Mouse (Mus musculus) megakaryocyte-erythroid progenitor cell, adult 5-6 weeks (primary cell): ENCODE measurements at regions not wholly inside any gene's neighbourhood (a gene's known extent, or its start where the extent isn't known, plus 50 kb on each side); places are given as distances from the start of the nearest gene placed in this dataset.
A peak's percentile ranks its signal among the peaks of the same experiment; 100 is the strongest.

ENCODE experiments used
- ATAC-seq: replicated peaks from 2 replicates; pipeline ENCODE4 v1.8.0; 2016; ENCODE audit warnings: mild to moderate bottlenecking, inconsistent platforms; ENCODE audit not compliant: severe bottlenecking, poor library complexity, low FRiP score, low TSS enrichment

- ATAC-seq, result no peak
Measured at GRCm38 (mm10) chr17:84110000-84110695, 77.6 kb downstream of the Zfp36l2 start.

DNA sequence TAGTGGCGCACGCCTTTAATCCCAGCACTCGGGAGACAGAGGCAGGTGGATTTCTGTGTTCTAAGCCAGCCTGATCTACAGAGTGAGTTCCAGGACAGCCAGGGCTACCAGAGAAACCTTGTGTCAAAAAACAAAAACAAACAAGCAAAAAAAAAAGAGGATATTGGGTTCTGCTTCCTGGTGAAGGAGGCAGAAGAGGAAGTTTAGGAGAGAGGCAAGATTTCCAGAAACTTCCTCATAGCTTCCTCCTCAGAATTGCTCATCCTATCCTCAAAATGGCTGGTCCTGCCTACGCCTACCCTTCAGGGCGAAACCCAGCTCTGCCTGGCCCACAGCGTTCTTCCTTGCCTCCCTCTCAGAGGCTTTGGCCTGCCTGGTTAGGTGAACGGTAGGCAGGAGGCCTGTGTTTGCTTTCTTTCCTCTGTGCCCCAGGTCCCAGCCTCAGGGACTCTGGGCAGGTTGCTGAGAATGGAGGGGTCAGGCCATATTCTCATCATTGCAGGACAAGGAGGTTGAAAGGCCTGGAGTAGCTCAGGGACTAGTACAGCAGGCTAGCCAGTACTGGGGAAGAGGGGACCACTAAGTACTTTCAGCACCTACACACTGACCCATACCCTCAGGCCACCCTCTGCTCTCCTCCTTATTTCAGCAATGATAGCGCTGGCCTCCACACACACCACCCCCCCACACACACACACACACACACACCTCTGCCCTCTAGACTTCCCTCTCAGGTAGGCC lies 79.6 kb downstream of the Zfp36l2 start:
- ATAC-seq, result no peak

DNA sequence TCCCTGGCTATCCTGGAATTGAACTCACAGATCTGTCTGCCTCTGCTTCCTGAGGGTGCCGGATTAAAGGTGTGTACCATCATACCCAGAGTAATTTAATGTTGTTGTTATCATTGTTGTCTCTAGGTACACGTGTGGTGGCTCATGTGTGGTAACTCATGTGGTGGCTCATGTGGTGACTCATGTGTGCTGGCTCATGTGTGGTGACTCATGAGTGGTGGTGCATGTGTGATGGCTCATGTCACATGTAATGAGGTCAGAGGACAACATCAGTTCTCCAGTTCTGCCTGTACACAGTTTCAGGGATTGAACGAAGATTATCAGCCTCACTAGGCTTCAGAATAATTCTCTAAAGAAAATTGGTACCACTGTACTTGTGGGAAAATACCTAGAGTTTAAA lies 80.2 kb downstream of the Zfp36l2 start:
- no peak for ATAC-seq

GRCm38 (mm10) chr17:84104242-84104641 lies 83.5 kb downstream of the Zfp36l2 start:
- ATAC-seq, result peak; percentile 28; the same call in 1 of the 2 replicates

GRCm38 (mm10) chr17:84103344-84103743 lies 84.4 kb downstream of the Zfp36l2 start:
- ATAC-seq, result no peak

DNA sequence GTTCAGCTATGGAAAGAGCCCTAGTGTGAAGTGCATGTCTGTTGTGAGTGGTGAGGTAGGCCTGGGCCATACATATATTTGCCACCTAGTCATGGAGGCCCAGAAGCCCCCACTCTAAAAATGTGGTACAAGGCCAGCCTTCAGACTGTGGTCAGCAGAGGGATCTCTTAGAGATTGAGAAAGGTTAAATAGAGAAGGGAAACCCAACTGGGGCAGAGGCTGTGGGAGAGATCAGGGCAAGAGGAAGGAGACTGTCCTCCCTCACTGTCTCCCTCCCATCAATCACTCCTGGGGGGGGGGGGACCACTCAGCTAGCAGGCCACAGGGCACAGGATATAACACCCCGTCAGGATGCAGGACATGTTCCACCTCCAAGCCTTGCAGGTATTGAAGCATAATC lies 86.1 kb downstream of the Zfp36l2 start:
- no peak for ATAC-seq

- no peak for ATAC-seq
Measured at GRCm38 (mm10) chr17:84100523-84100922, 87.2 kb downstream of the Zfp36l2 start.

GRCm38 (mm10) chr17:84099737-84100136 lies 88.0 kb downstream of the Zfp36l2 start:
- no peak for ATAC-seq

- no peak for ATAC-seq
Measured at GRCm38 (mm10) chr17:84097871-84098430, 89.8 kb downstream of the Zfp36l2 start.

GRCm38 (mm10) chr17:84097286-84097685 lies 90.5 kb downstream of the Zfp36l2 start:
- no peak for ATAC-seq

GRCm38 (mm10) chr17:84096345-84097260 lies 91.1 kb downstream of the Zfp36l2 start:
- peak; percentile 34; the same call in 1 of the 2 replicates for ATAC-seq

DNA sequence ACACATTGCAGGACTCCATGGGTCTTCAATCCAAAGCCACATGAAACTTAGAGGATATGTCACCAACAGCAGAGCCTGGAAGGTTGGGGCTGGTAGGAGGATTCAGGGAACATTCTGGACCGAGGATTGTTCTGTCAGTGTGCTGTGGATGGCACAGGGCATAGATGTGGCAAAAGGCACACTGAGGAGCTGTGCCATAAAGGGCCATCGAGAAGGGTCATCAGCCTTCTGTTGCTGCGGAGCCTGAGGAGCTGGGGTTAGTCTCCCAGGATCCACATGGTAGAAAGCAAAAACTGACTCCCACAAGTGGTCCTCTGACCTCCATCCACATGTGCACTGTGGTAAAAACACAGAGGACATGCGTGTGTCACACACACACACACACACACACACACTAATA lies 91.9 kb downstream of the Zfp36l2 start:
- no peak for ATAC-seq

DNA sequence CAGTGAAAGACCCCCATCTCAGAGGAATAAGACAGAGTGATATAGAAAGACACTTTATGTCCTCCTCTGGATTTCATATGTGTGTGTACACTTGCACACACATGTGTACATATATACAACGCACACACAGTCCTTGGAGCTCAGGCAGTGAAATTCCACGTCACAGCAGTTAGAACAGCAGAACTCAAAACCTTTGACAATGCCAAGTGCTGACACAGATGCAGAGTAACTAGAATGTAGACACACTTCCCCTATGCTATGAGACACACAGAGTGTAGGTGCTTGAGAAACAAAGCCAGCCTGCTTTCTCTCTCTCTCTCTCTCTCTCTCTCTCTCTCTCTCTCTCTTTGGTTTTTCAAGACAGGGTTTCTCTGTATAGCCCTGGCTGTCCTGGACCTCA lies 92.7 kb downstream of the Zfp36l2 start:
- no peak for ATAC-seq

- ATAC-seq, result no peak
Measured at GRCm38 (mm10) chr17:84086394-84086793, 101.4 kb downstream of the Zfp36l2 start.

- ATAC-seq, result no peak
Measured at GRCm38 (mm10) chr17:84085721-84086120, 102.0 kb downstream of the Zfp36l2 start.

DNA sequence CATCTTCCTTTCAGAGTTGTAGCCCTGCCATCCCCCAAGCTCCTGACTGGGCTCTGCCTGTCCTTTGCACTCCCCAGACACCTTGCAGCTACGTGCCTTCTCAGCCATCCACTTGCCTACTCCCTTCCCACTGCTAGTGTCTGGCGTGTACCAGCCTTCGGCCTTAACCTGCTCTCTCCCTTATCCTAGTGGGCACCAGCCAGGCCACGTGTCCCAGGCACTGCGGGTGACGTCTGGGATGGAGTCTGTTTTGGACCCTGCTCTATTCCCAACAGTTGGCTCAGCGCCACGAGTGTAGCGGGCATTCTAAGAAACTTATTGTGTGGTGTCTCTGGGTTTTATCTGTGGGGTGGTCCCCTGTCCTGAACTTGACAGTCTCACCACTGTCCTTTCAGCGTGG lies 102.5 kb downstream of the Zfp36l2 start:
- no peak for ATAC-seq

GRCm38 (mm10) chr17:84083307-84084263 lies 104.2 kb downstream of the Zfp36l2 start:
- no peak for ATAC-seq

- no peak for ATAC-seq
Measured at GRCm38 (mm10) chr17:84082571-84082970, 105.2 kb downstream of the Zfp36l2 start.
